Mouse (Mus musculus) hindbrain, embryonic 16.5 days (tissue): Measurements from ENCODE around the gene Irx3. TPM values are rescaled to one million over a fixed set of nuclear protein-coding genes. Genes with fewer than 3 reads are reported as not detected.

Experiments used
- ATAC-seq: fragments of 200-750 bp; cut with Nextera tagmentation; 2 replicates; pipeline ENCODE4 v1.8.0; 2017; ENCODE audit warnings: moderate TSS enrichment, moderate library complexity
- H3K27ac ChIP-seq: fragments of 300-500 bp; sonication (generic); 2 replicates; pipeline ENCODE4 v1.5.1; 2014; ENCODE audit warnings: low read depth, mild to moderate bottlenecking, control low read depth, low read length, moderate library complexity
- H3K27me3 ChIP-seq: fragments of 300-500 bp; sonication (generic); replicated peaks from 2 replicates; pipeline ENCODE4 v1.6.1; 2014; ENCODE audit warnings: low read length; ENCODE audit not compliant: control insufficient read depth, insufficient read depth
- H3K36me3 ChIP-seq: fragments of 300-500 bp; sonication (generic); 2 replicates; pipeline ENCODE4 v1.6.1; 2014; ENCODE audit warnings: mild to moderate bottlenecking, low read length, moderate library complexity, mixed read lengths; ENCODE audit not compliant: control insufficient read depth, insufficient read depth
- H3K4me1 ChIP-seq: fragments of 300-500 bp; sonication (generic); 2 replicates; pipeline ENCODE4 v1.6.1; 2014; ENCODE audit warnings: low read depth, low read length; ENCODE audit not compliant: control insufficient read depth, insufficient read depth
- H3K4me2 ChIP-seq: fragments of 300-500 bp; sonication (generic); 2 replicates; pipeline ENCODE4 v1.6.1; 2014; ENCODE audit warnings: mild to moderate bottlenecking, low read length, control low read depth, moderate library complexity
- H3K4me3 ChIP-seq: fragments of 300-500 bp; sonication (generic); 2 replicates; pipeline ENCODE4 v1.5.1; 2014; ENCODE audit warnings: mild to moderate bottlenecking, low read length, control low read depth, moderate library complexity
- H3K9ac ChIP-seq: fragments of 300-500 bp; sonication (generic); 2 replicates; pipeline ENCODE4 v1.6.1; 2014; ENCODE audit warnings: low read depth, mild to moderate bottlenecking, control low read depth, low read length, moderate library complexity
- H3K9me3 ChIP-seq: fragments of 300-500 bp; sonication (generic); 2 replicates; pipeline ENCODE4 v1.6.1; 2014; ENCODE audit warnings: mild to moderate bottlenecking, low read length, moderate library complexity; ENCODE audit not compliant: control insufficient read depth
- WGBS: fragments of 180-500 bp; shearing (Covaris S2); extraction: QIAGEN DNeasy Blood & Tissue Kit; methylation state at CpG from one replicate; pipeline ENCODE4 v1.1.7; 2014; 5-methylcytosine and 5-hydroxymethylcytosine counted together
- polyA plus RNA-seq: library from polyadenylated mRNA; unstranded; fragments of >200 nt; fragmentation: Nextera tagmentation; extraction: Ambion mirVana; gene quantifications from 2 replicates; pipeline ENCODE4 v1.2.1, GENCODE M21; 2015

The Irx3 gene
- polyA plus RNA-seq, result 9.0 and 10.5 TPM in 2 replicates

DNA sequence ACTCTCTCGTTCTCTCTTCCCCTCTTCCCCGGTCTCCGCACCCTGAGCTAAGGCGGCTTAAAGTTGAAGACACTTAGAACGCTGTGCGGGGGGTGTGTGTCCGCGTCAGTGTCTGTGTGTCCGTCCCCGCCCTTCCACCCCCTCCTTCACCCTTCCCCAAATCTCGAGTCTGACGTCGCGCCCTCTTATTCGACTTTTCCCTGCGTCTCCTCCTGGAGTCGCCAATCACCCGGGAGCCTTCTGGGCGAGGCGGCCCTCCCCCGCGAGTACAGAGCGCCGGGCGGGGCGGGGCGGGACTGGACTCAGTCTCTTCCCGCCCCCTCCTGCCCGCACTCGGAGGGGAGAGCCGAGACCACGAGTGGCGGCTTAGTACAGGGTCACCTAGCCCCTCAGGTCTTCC, at the start of gene Irx3:
Irx3 (minus strand) TSS at position 229 of the 400 bp plus-strand sequence.
- Histone ChIP-seq H3K9ac (peak within 1 kb of the TSS; percentile 78), H3K27me3 (peaks cover 20% of the 10 kb centered on the region), H3K9me3 (no peaks in the 10 kb centered on the region), H3K4me2 (peak within 1 kb of the TSS; percentile 88), H3K4me3 (peak within 1 kb of the TSS; percentile 64), H3K36me3 (no peaks in the 10 kb centered on the region), H3K4me1 (peaks cover 44% of the 10 kb centered on the region), H3K27ac (peak within 1 kb of the TSS; percentile 87)
- under 1% methylated on average over 33 of the region's 33 CpGs for WGBS
- ATAC-seq, result peak; percentile 78

DNA sequence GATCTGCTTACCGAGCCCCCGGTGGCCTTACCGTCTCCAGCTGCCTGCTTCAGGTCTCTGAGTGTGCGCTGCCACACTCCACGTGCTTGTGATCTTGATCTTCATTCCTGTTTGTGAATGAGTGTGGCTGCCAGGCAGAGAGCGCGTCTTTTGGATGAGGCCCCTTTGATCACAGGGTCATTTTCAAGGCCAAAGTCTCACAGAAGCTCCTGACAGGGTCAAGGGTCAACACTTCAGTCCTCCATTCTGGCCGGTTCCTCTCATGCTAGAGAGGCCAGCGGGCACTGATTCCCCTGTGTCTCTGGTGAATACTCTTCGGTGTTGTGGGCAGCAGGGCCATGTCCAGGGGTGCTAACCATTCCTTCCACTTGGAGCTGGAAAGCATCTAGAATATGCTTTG, 49.5 kb upstream of the Irx3 start:
- no peak overlapping the region for H3K4me2 ChIP-seq
- ATAC-seq, result no peak
- no peak overlapping the region for H3K4me3 ChIP-seq
- no peak overlapping the region for H3K9ac ChIP-seq
- H3K27me3 ChIP-seq, result no peaks in the 10 kb centered on the region; the same call in 1 of the 2 replicates
- H3K9me3 ChIP-seq, result no peaks in the 10 kb centered on the region
- no peak overlapping the region for H3K27ac ChIP-seq
- H3K36me3 ChIP-seq, result no peaks in the 10 kb centered on the region
- no peaks in the 10 kb centered on the region for H3K4me1 ChIP-seq
- WGBS, result 79% methylated on average over 10 of the region's 10 CpGs

DNA sequence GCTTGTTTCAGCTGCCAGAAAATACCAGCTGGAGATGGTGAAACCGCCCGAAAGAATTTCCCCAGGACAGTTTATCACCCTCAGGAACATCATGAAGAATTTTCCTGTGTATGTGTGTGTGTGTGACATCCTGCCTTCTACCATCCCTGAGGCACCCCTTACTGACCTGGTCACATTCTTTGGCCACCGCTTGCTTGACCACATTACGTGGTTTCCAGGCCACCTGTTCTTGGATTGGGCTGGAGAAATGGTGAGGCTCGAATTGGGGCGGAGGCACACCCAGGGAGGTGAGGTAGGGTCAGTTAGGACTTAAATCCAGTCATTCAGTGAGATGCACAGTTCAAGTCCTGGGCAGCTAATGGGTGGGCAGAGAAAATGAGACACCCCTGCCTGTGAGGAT, 48.1 kb upstream of the Irx3 start:
- no peak for ATAC-seq
- 95% methylated on average over 6 of the region's 6 CpGs for WGBS
- no peak overlapping the region for H3K27ac ChIP-seq
- no peaks in the 10 kb centered on the region for H3K36me3 ChIP-seq
- no peak overlapping the region for H3K4me2 ChIP-seq
- H3K9ac ChIP-seq, result no peak overlapping the region
- no peaks in the 10 kb centered on the region; the same call in 1 of the 2 replicates for H3K27me3 ChIP-seq
- no peaks in the 10 kb centered on the region for H3K4me1 ChIP-seq
- no peak overlapping the region for H3K4me3 ChIP-seq
- no peaks in the 10 kb centered on the region for H3K9me3 ChIP-seq

DNA sequence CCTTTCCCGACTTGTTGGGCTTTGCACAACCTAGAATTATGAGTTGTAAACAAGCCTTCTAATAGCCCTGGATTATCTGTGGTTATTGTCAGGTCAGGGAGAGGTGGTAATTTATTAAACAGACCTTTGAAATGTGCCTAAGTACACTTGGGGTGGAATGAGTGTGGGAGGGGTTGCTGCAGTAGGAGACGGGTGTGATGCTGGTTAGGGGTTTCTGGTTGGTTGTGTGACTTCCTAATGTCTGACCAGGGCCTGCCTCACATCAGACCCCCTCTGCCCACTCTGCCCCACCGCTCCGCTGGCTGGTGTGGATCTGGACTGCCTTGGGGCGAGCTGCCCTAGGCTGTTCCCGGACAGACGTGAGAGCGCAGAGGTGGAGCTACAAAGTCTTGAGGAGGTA, 47.7 kb upstream of the Irx3 start:
- H3K36me3 ChIP-seq, result no peaks in the 10 kb centered on the region
- H3K27me3 ChIP-seq, result no peaks in the 10 kb centered on the region
- no peak overlapping the region for H3K4me2 ChIP-seq
- ATAC-seq, result no peak
- H3K27ac ChIP-seq, result no peak overlapping the region
- no peak overlapping the region for H3K9ac ChIP-seq
- H3K4me1 ChIP-seq, result no peaks in the 10 kb centered on the region
- H3K9me3 ChIP-seq, result no peaks in the 10 kb centered on the region
- 82% methylated on average over 8 of the region's 8 CpGs for WGBS
- H3K4me3 ChIP-seq, result no peak overlapping the region

DNA sequence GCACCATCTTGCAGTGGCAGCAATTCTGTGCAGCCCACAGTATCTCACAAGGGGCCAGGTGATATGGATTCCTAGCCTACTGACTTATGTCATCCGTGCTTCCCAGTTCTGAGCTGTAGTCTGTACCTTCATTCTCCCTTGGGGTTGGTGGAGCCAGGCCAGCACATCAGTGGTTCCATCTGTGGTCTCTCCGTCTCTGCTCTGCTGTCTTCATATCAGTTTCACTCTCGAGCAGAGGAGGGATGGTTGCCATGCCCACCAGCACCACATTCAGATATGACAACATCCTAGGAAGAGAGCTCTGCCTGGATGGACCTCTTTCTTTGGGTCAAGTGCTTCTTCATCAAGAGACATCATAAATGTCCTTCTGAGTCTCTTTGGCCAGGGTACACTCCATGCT, 43.8 kb upstream of the Irx3 start:
- no peaks in the 10 kb centered on the region for H3K36me3 ChIP-seq
- H3K4me2 ChIP-seq, result no peak overlapping the region
- H3K27me3 ChIP-seq, result no peaks in the 10 kb centered on the region
- H3K9ac ChIP-seq, result no peak overlapping the region
- H3K9me3 ChIP-seq, result no peaks in the 10 kb centered on the region
- no peak overlapping the region for H3K4me3 ChIP-seq
- no peaks in the 10 kb centered on the region for H3K4me1 ChIP-seq
- no peak overlapping the region for H3K27ac ChIP-seq
- 79% methylated on average over 3 of the region's 3 CpGs for WGBS
- no peak for ATAC-seq

DNA sequence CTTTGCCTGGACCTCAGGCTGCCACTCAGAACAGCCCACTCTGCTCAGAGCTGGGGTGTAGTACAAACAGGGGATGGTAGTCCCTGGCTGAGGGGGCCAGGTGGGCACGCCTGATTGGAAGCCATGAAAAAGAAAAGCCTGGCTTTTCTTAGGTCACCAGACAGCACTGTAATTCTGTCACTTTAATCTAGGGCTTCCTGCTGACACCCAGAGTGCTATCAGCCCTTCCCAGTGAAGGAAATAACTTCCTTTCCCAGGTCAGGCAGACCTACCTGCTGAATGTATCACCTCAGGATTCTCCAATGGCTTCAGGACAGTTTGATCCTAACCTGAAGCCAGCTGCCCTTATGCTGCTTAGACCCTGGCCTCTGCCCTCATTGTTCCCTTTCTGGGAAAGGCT, 35.3 kb upstream of the Irx3 start:
- Histone ChIP-seq H3K9me3 (no peaks in the 10 kb centered on the region), H3K9ac (no peak overlapping the region), H3K4me2 (no peak overlapping the region), H3K27me3 (no peaks in the 10 kb centered on the region; the same call in 1 of the 2 replicates), H3K27ac (no peak overlapping the region), H3K4me1 (no peaks in the 10 kb centered on the region), H3K4me3 (no peak overlapping the region), H3K36me3 (no peaks in the 10 kb centered on the region)
- WGBS, result 64% methylated on average over 1 of the region's 1 CpGs
- no peak for ATAC-seq

DNA sequence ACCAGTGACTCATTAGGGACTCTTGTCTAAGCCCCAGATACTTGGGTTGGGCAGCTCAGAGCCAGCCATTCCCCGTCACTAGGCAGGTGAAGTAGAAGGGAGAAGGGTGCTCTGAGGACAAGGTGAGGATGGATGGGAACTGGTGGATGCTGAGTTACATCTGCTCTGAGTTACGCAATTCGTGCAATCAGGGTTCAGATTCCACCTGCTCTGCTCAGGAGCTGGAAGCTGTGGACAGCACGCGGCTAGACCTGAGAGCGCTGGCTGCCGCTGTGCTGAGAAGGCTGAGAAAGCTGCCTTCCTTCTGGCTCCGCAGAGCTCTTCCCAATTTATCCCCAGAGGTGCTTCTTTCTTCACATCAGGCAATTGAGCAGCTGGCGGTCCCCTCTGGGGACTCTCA, 34.8 kb upstream of the Irx3 start:
- no peak overlapping the region for H3K4me3 ChIP-seq

DNA sequence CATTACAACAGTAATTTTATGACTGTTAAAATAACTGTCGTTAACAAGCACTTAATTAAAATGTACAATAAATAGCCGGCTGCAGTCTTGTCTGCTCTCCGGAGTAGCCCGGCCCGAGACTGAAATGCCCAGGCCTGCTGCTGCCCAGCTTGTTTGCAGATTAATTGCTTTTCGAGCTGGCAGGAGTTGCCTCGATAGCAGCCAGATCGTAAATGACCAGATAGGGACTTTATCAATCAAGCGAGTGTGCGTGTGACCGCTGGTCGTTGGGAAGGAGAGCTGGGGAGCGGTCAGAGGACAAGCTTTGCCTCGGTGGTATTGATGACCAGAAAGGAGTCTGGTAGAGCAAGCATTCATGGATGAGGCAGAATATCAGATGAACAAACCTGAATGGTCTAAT, 25.8 kb upstream of the Irx3 start:
- WGBS, result 49% methylated on average over 14 of the region's 14 CpGs
- no peaks in the 10 kb centered on the region for H3K9me3 ChIP-seq
- H3K4me3 ChIP-seq, result no peak overlapping the region
- no peak overlapping the region for H3K4me2 ChIP-seq
- H3K27me3 ChIP-seq, result peaks cover 2% of the 10 kb centered on the region; the same call in 1 of the 2 replicates
- no peak overlapping the region for H3K9ac ChIP-seq
- H3K27ac ChIP-seq, result no peak overlapping the region
- no peak for ATAC-seq
- no peaks in the 10 kb centered on the region for H3K36me3 ChIP-seq
- H3K4me1 ChIP-seq, result 0 out of 2 replicates have a peak, but pooled peaks cover 4% of the 10 kb centered on the region

More for the DNA sequence above, 34.8 kb upstream of the Irx3 start:
- ATAC-seq, result no peak
- H3K9ac ChIP-seq, result no peak overlapping the region
- H3K36me3 ChIP-seq, result no peaks in the 10 kb centered on the region
- H3K4me2 ChIP-seq, result no peak overlapping the region
- H3K27ac ChIP-seq, result no peak overlapping the region
- 75% methylated on average over 9 of the region's 9 CpGs for WGBS
- no peaks in the 10 kb centered on the region for H3K4me1 ChIP-seq
- H3K9me3 ChIP-seq, result no peaks in the 10 kb centered on the region
- H3K27me3 ChIP-seq, result no peaks in the 10 kb centered on the region; the same call in 1 of the 2 replicates

DNA sequence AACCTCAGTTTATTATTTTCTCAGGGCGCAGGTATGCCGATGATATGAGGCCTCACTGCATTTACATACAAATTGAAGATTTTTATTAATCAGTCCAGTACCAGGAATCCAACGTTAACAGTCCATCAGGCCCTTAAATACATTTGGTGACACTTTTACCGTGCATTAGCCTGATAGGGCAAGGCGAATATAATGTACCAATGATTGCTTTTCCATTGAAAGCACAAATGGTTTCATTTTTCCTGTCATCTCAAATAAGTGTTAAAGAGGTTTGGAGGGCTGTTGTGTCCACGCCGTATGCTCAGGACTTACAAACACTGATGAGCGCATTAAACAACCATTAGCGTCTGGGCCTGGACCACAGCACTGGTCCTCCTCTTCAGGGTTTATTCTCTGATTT, 25.3 kb upstream of the Irx3 start:
- Histone ChIP-seq H3K27ac (no peak overlapping the region), H3K4me2 (no peak overlapping the region), H3K9me3 (no peaks in the 10 kb centered on the region), H3K9ac (no peak overlapping the region), H3K36me3 (no peaks in the 10 kb centered on the region), H3K4me1 (0 out of 2 replicates have a peak, but pooled peaks cover 4% of the 10 kb centered on the region), H3K4me3 (no peak overlapping the region), H3K27me3 (peaks cover 2% of the 10 kb centered on the region; the same call in 1 of the 2 replicates)
- 64% methylated on average over 9 of the region's 9 CpGs for WGBS
- peak; percentile 37; the same call in 1 of the 2 replicates for ATAC-seq

DNA sequence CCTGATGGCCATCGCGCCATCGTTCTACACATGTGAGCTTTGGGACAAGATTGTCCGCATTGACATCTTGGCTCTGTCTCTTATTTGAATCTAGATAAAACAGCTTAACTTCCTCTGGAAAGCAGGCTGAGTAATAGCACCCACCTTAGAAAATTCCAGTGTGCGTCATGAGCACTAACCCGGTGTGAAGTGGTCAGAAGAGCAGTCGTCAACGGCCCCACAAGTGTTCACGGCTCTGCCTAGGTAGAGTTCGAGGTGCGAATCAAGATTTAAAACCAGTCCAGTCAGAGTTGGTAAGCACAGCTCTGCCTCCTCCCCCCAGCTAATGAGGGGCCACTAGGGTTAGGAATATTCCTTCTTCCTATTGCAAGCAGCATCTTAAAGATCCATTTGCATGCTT, 21.5 kb upstream of the Irx3 start:
- H3K27me3 ChIP-seq, result peaks cover 2% of the 10 kb centered on the region; the same call in 1 of the 2 replicates
- 0 out of 2 replicates have a peak, but pooled peaks cover 4% of the 10 kb centered on the region for H3K4me1 ChIP-seq
- ATAC-seq, result no peak
- 93% methylated on average over 11 of the region's 11 CpGs for WGBS
- no peak overlapping the region for H3K4me2 ChIP-seq
- no peak overlapping the region for H3K9ac ChIP-seq
- H3K36me3 ChIP-seq, result no peaks in the 10 kb centered on the region
- no peak overlapping the region for H3K4me3 ChIP-seq
- no peaks in the 10 kb centered on the region for H3K9me3 ChIP-seq
- H3K27ac ChIP-seq, result no peak overlapping the region
